Mouse (Mus musculus) stomach, embryonic 14.5 days (tissue): ENCODE measurements at regions not wholly inside any gene's neighbourhood (a gene's known extent, or its start where the extent isn't known, plus 50 kb on each side); places are given as distances from the start of the nearest gene placed in this dataset.
"Not testable (repeated sequence)": the region's sequence is repeated elsewhere in the genome, so short reads cannot be mapped to it uniquely, and the experiment has no call there.

Experiments used
- ATAC-seq: fragments of 200-750 bp; cut with Nextera tagmentation; 2 replicates; pipeline ENCODE4 v1.8.0; 2017; ENCODE audit warnings: low read depth, moderate TSS enrichment; ENCODE audit not compliant: insufficient number of reproducible peaks, insufficient read depth, low FRiP score
- H3K27ac ChIP-seq: fragments of 300-500 bp; sonication (generic); 2 replicates; pipeline ENCODE4 v1.5.1; 2014; ENCODE audit warnings: mild to moderate bottlenecking, low read length, moderate library complexity, mixed read lengths
- H3K27me3 ChIP-seq: fragments of 300-500 bp; sonication (generic); 2 replicates; pipeline ENCODE4 v1.6.1; 2014; ENCODE audit warnings: low read length, control low read depth, mixed read lengths; ENCODE audit not compliant: control insufficient read depth, insufficient read depth
- H3K36me3 ChIP-seq: fragments of 300-500 bp; sonication (generic); 2 replicates; pipeline ENCODE4 v1.6.1; 2014; ENCODE audit warnings: mild to moderate bottlenecking, control low read depth, low read length, moderate library complexity, mixed read lengths; ENCODE audit not compliant: control insufficient read depth, insufficient read depth
- H3K4me1 ChIP-seq: fragments of 300-500 bp; sonication (generic); 2 replicates; pipeline ENCODE4 v1.6.1; 2014; ENCODE audit warnings: low read length, control low read depth, mixed read lengths; ENCODE audit not compliant: control insufficient read depth, insufficient read depth
- H3K4me2 ChIP-seq: fragments of 300-500 bp; sonication (generic); replicated peaks from 2 replicates; pipeline ENCODE4 v1.6.1; 2014; ENCODE audit warnings: low read depth, low read length, control low read depth
- H3K4me3 ChIP-seq: fragments of 300-500 bp; sonication (generic); 2 replicates; pipeline ENCODE4 v1.5.1; 2014; ENCODE audit warnings: low read depth, low read length, control low read depth
- H3K9ac ChIP-seq: fragments of 300-500 bp; sonication (generic); replicated peaks from 2 replicates; pipeline ENCODE4 v1.6.1; 2014; ENCODE audit warnings: low read depth, mild to moderate bottlenecking, control low read depth, low read length, moderate library complexity, mixed read lengths
- H3K9me3 ChIP-seq: fragments of 300-500 bp; sonication (generic); 2 replicates; pipeline ENCODE4 v1.6.1; 2016; ENCODE audit warnings: low read depth, low read length, control low read depth; ENCODE audit not compliant: control insufficient read depth
- WGBS: fragments of 180-500 bp; shearing (Covaris S2); extraction: QIAGEN DNeasy Blood & Tissue Kit; methylation state at CpG from one replicate; pipeline ENCODE4 v1.1.7; 2014; 5-methylcytosine and 5-hydroxymethylcytosine counted together

GRCm38 (mm10) chr14:52638179-52638578, 142.6 kb upstream of the Olfr1507 start:
- no peak overlapping the region for H3K4me2 ChIP-seq
- no peaks in the 10 kb centered on the region for H3K4me1 ChIP-seq
- ATAC-seq = no peak
- 56% methylated on average over 2 of the region's 2 CpGs for WGBS
- no peak overlapping the region for H3K27ac ChIP-seq
- H3K9ac ChIP-seq = no peak overlapping the region
- H3K4me3 ChIP-seq = no peak overlapping the region
- no peaks in the 10 kb centered on the region for H3K9me3 ChIP-seq
- no peaks in the 10 kb centered on the region for H3K36me3 ChIP-seq
- H3K27me3 ChIP-seq = no peaks in the 10 kb centered on the region

- H3K9ac ChIP-seq = no peak overlapping the region
- ATAC-seq = no peak
- no peaks in the 10 kb centered on the region for H3K9me3 ChIP-seq
- no peak overlapping the region for H3K27ac ChIP-seq
- H3K4me1 ChIP-seq = no peaks in the 10 kb centered on the region
- WGBS = 31% methylated on average over 4 of the region's 4 CpGs
- no peaks in the 10 kb centered on the region for H3K27me3 ChIP-seq
- H3K4me2 ChIP-seq = no peak overlapping the region
- no peaks in the 10 kb centered on the region for H3K36me3 ChIP-seq
- H3K4me3 ChIP-seq = no peak overlapping the region
Measured at GRCm38 (mm10) chr14:52622184-52622583, 126.6 kb upstream of the Olfr1507 start.

DNA sequence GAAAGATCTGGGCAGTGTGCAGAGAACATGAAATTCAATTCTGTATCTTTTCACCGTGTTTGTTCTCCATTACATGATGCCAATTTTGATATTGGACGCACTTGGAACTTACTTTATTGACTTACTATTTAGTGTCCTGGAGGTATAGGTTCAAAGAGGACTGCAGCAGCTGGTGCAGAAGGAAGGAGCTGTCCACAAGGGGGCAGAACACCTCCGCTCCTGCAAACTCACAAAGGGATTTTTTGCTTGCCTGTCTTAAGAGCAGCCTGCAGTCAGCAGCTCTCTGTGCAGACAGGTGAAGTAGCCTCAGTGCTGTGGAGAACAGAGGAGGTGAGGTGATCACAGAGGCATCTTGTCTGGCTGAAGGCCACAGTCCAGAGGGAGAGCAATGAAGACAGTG, 84.8 kb upstream of the Olfr1507 start:
- H3K4me2 ChIP-seq = no peak overlapping the region
- ATAC-seq = no peak
- WGBS = 50% methylated on average over 3 of the region's 3 CpGs

DNA sequence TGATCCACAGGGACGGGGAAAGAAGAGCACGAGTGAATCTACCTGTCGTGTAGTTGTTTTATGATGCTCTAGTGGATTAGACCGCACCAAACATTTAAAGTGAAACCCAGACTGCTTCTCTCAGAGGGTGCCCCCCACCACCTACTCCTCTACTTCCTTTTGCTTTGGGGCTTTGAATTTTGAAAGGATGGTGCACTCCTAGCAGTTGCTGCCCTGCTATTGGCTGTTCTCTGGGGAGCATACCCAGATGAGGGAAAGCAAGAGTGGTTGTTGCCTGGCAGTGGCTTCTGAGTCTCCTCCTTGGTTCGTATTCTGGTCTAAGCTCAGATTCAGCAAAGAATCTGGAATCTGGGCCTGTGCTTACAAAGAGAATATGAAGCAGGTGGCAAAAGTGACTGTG, 71.4 kb upstream of the Olfr1507 start:
- Histone ChIP-seq H3K36me3 (no peaks in the 10 kb centered on the region), H3K9ac (no peak overlapping the region), H3K9me3 (no peaks in the 10 kb centered on the region), H3K27ac (no peak overlapping the region), H3K4me2 (no peak overlapping the region), H3K27me3 (no peaks in the 10 kb centered on the region), H3K4me3 (no peak overlapping the region), H3K4me1 (no peaks in the 10 kb centered on the region)
- WGBS = 74% methylated on average over 5 of the region's 5 CpGs
- no peak for ATAC-seq

More for the DNA sequence above, 84.8 kb upstream of the Olfr1507 start:
- H3K27ac ChIP-seq = no peak overlapping the region
- no peaks in the 10 kb centered on the region for H3K27me3 ChIP-seq
- H3K9ac ChIP-seq = no peak overlapping the region
- no peak overlapping the region for H3K4me3 ChIP-seq
- no peaks in the 10 kb centered on the region for H3K4me1 ChIP-seq
- no peaks in the 10 kb centered on the region for H3K36me3 ChIP-seq
- H3K9me3 ChIP-seq = no peaks in the 10 kb centered on the region

DNA sequence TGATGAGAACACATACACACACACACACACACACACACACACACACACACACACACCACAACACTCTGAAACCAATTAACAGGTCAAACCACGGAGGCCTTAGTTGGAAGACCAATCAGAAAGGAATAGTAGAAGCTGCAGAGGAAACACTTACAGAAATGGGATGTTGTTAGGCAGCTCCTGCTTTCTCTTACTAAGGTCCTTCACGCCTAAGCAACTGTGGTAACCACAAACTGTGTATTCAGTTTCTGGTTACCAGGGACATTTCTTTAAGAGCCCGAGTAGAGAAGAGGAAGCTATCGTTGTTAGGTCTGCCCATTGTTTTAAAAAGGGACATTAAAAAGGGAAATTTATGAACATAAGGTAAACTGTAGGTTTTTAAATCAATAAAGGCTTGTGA, 70.1 kb upstream of the Olfr1507 start:
- Histone ChIP-seq H3K4me2 (no peak overlapping the region), H3K4me1 (no peaks in the 10 kb centered on the region), H3K9me3 (no peaks in the 10 kb centered on the region), H3K9ac (no peak overlapping the region), H3K4me3 (no peak overlapping the region), H3K27me3 (no peaks in the 10 kb centered on the region), H3K36me3 (no peaks in the 10 kb centered on the region), H3K27ac (no peak overlapping the region)
- ATAC-seq = no peak
- WGBS = 55% methylated on average over 4 of the region's 4 CpGs

- H3K9ac ChIP-seq, ATAC-seq, H3K27me3 ChIP-seq, H3K9me3 ChIP-seq, H3K27ac ChIP-seq, H3K4me1 ChIP-seq, H3K4me2 ChIP-seq, H3K4me3 ChIP-seq, H3K36me3 ChIP-seq: not testable (repeated sequence)
- 89% methylated on average over 11 of the region's 13 CpGs for WGBS
Measured at GRCm38 (mm10) chr14:52556340-52556739, 60.8 kb upstream of the Olfr1507 start.

DNA sequence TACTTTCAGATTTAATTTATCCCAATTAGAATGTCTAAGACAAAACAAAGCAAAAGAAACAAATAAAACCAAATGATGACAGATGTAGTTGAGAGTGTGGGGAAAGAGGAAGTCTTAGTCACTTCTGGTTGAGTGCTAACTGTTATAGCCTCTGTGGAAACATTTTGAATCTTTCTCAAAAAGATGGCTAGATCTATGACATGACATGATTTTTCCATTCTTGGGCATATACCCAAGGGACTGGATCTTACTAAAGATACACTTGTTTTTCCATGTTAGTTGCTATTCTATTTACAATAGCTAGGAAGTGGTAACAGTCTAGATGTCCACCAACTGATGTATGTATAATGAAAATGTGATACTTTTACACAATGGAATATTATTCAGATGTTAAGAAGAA, 57.9 kb upstream of the Olfr1507 start:
- Histone ChIP-seq H3K27ac (no peak overlapping the region), H3K9ac (no peak overlapping the region), H3K9me3 (no peaks in the 10 kb centered on the region), H3K4me3 (no peak overlapping the region), H3K27me3 (no peaks in the 10 kb centered on the region), H3K4me2 (no peak overlapping the region), H3K36me3 (no peaks in the 10 kb centered on the region), H3K4me1 (no peaks in the 10 kb centered on the region)
- no peak for ATAC-seq

GRCm38 (mm10) chr14:52547933-52548332, 52.4 kb upstream of the Olfr1507 start:
- WGBS = 63% methylated on average over 1 of the region's 1 CpGs
- Histone ChIP-seq H3K4me2 (no peak overlapping the region), H3K9ac (no peak overlapping the region), H3K9me3 (no peaks in the 10 kb centered on the region), H3K36me3 (no peaks in the 10 kb centered on the region), H3K27ac (no peak overlapping the region), H3K27me3 (no peaks in the 10 kb centered on the region), H3K4me1 (no peaks in the 10 kb centered on the region), H3K4me3 (no peak overlapping the region)
- no peak for ATAC-seq
